Comparison of ENCODE assay signal across 26 mouse cellular contexts in the genomic region with DNA sequence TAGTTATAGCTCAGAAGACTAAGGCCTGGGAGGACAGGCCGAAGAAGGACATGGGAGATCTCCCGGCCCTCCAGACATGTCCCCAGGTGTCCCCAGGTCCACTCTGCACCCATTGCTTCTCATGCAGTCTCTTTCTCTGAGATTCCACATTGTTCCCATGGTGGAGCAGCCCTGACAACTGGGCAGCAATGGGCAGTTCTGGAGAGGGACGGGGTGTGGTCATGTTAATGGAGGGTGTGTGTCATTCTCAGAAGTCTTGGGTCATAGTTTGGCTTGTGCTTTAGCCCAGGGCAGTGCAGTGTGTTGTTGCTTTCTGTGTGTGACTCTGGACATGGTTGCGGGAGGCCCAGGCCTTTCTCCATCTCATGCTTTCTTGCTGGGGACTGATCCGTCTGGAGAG. TPM values are rescaled to one million over a fixed set of nuclear protein-coding genes. Genes with fewer than 3 reads are reported as not detected.
DNase-seq lines count a peak whose midpoint lies in the region; TF ChIP-seq lines count a peak whose summit lies in the region.
"Had no signal": no experiment of that assay in that cellular context is flagged by ENCODE, and none has a peak within 500 bp of the region (broad histone marks: within the 10 kb centered on the region; RNA-seq: fewer than 3 reads in every experiment).

No protein-coding gene starts in this region.

- no peaks in the 10 kb centered on the region for H3K9me3 ChIP-seq in hindbrain, embryonic 10.5 days
- H3K9me3 ChIP-seq: embryonic facial prominence, embryonic 13.5 days; embryonic facial prominence, embryonic 15.5 days; forebrain, embryonic 10.5 days; forebrain, embryonic 12.5 days had no signal

- H3K4me3 ChIP-seq in gastrocnemius, adult 2 months = no peak overlapping the region
- no peak overlapping the region for H3K4me3 ChIP-seq in brown adipose tissue, adult 24 weeks (ENCODE audit: insufficient read depth, low read depth, low read length)
- H3K4me3 ChIP-seq in hindbrain, embryonic 10.5 days = no peak overlapping the region
- H3K4me3 ChIP-seq: embryonic facial prominence, embryonic 13.5 days; embryonic facial prominence, embryonic 15.5 days; erythroblast, embryonic 14.5 days; forebrain, embryonic 10.5 days; forebrain, embryonic 12.5 days had no signal

- peaks cover 14% of the 10 kb centered on the region for H3K4me1 ChIP-seq in brown adipose tissue, adult 24 weeks (ENCODE audit: control insufficient read depth, insufficient read depth, insufficient read length, low read length)
- peaks cover 33% of the 10 kb centered on the region for H3K4me1 ChIP-seq in hindbrain, embryonic 10.5 days (replicated peaks)

- intact Hi-C loops in gastrocnemius, adult 2 months (cut with DNase I) = no loop called here

- no peaks in the 10 kb centered on the region for H3K27me3 ChIP-seq in hindbrain, embryonic 10.5 days (ENCODE audit: insufficient read depth, poor library complexity, severe bottlenecking)
- H3K27me3 ChIP-seq: embryonic facial prominence, embryonic 13.5 days; embryonic facial prominence, embryonic 15.5 days; forebrain, embryonic 12.5 days had no signal

- no peak for DNase-seq in gastrocnemius, adult 2 months
- DNase-seq in gastrocnemius, postnatal 4 days (ENCODE audit: low spot score in 2 of 2) = no peak
- DNase-seq in adipocyte (ENCODE audit: low spot score) = peak; percentile 50
- DNase-seq in spleen, postnatal 10 days (ENCODE audit: low spot score in 2 of 2) = no peak
- DNase-seq in hindbrain, embryonic 10.5 days (ENCODE audit: low spot score) = no peak
- DNase-seq: adrenal gland, adult 8-10 months; adrenal gland, postnatal 25 days; cerebellum, adult 11 months; cerebellum, adult 18-20 months; cerebellum, adult 8-10 months; cerebellum, adult 9-11 months; cerebellum, postnatal 14 days; cerebellum, postnatal 36 days; embryo, embryonic 11 days had no signal

- 94% methylated on average over 5 of the region's 5 CpGs for WGBS in hindbrain, embryonic 10.5 days

- TF ChIP-seq CTCF in gastrocnemius, adult 2 months (IDR thresholded peaks at IDR 0.05) = no peak

- H3K36me3 ChIP-seq in hindbrain, embryonic 10.5 days = peaks cover 47% of the 10 kb centered on the region

- peak overlapping the region; percentile 31 for H3K27ac ChIP-seq in gastrocnemius, adult 2 months
- H3K27ac ChIP-seq in brown adipose tissue, adult 24 weeks (replicated peaks; ENCODE audit: low read depth, low read length) = 0 out of 2 replicates have a peak overlapping the region, but pooled peaks have one; percentile 12
- no peak overlapping the region for H3K27ac ChIP-seq in hindbrain, embryonic 10.5 days
- H3K27ac ChIP-seq: embryonic facial prominence, embryonic 13.5 days; embryonic facial prominence, embryonic 15.5 days; forebrain, embryonic 10.5 days; forebrain, embryonic 12.5 days had no signal

RNA-seq across cellular contexts. Expression of a gene that starts 3.7 kb away (rescaled TPM):
- total RNA-seq in gastrocnemius, adult 2 months (2021) = not detected
- not detected for total RNA-seq in gastrocnemius, postnatal 4 days (2021)
- not detected in 2 replicates for polyA plus RNA-seq in brown adipose tissue, adult 24 weeks (2012; ENCODE audit: insufficient read depth, insufficient read length, missing spikeins)
- not detected in 2 replicates for polyA plus RNA-seq in hindbrain, embryonic 10.5 days (2016; fragmentation: Nextera tagmentation; extraction: Ambion mirVana)
- total RNA-seq: adrenal gland, adult 18-20 months; adrenal gland, postnatal 25 days; common myeloid progenitor, adult 5-6 weeks; MEL had no signal
- polyA plus RNA-seq: embryonic facial prominence, embryonic 11.5 days; embryonic facial prominence, embryonic 13.5 days; embryonic facial prominence, embryonic 15.5 days; forebrain, embryonic 10.5 days; forebrain, embryonic 12.5 days; forebrain, embryonic 14.5 days; forebrain, embryonic 16.5 days had no signal

RNA-seq across cellular contexts. Expression of a gene that starts 15.9 kb away (rescaled TPM):
- 10 to 100 TPM; 58.2 to 75.6 TPM for total RNA-seq in gastrocnemius, adult 2 months (2021)
- 10 to 100 TPM; 26.0 to 34.7 TPM for total RNA-seq in gastrocnemius, postnatal 4 days (2021)
- polyA plus RNA-seq in brown adipose tissue, adult 24 weeks (2012; ENCODE audit: insufficient read depth, insufficient read length, missing spikeins) = 72.9 and 74.8 TPM in 2 replicates
- polyA plus RNA-seq in hindbrain, embryonic 10.5 days (2016; fragmentation: Nextera tagmentation; extraction: Ambion mirVana) = 22.5 and 26.3 TPM in 2 replicates

RNA-seq across cellular contexts. Expression of a gene that starts 46.6 kb away (rescaled TPM):
- total RNA-seq in gastrocnemius, adult 2 months (2021) = not detected
- total RNA-seq in gastrocnemius, postnatal 4 days (2021) = not detected
- polyA plus RNA-seq in brown adipose tissue, adult 24 weeks (2012; ENCODE audit: insufficient read depth, insufficient read length, missing spikeins) = not detected in 2 replicates
- polyA plus RNA-seq in hindbrain, embryonic 10.5 days (2016; fragmentation: Nextera tagmentation; extraction: Ambion mirVana) = not detected in 2 replicates
- total RNA-seq: adrenal gland, adult 18-20 months; adrenal gland, adult 8-10 months; adrenal gland, postnatal 25 days; common myeloid progenitor, adult 5-6 weeks; MEL had no signal
- polyA plus RNA-seq: embryonic facial prominence, embryonic 11.5 days; embryonic facial prominence, embryonic 13.5 days; erythroblast, embryonic 14.5 days; forebrain, embryonic 10.5 days; forebrain, embryonic 12.5 days; forebrain, embryonic 14.5 days; forebrain, embryonic 16.5 days had no signal
